Mouse (Mus musculus): ENCODE data around the gene Plcxd1. TPM values are rescaled to one million over a fixed set of nuclear protein-coding genes. Genes with fewer than 3 reads are reported as not detected.
A peak's percentile ranks its signal among the peaks of the same experiment; 100 is the strongest.

The Plcxd1 gene
- total and polyA plus RNA-seq, 3 experiments: 0.64 to 1.3 TPM; not detected in 1

DNA sequence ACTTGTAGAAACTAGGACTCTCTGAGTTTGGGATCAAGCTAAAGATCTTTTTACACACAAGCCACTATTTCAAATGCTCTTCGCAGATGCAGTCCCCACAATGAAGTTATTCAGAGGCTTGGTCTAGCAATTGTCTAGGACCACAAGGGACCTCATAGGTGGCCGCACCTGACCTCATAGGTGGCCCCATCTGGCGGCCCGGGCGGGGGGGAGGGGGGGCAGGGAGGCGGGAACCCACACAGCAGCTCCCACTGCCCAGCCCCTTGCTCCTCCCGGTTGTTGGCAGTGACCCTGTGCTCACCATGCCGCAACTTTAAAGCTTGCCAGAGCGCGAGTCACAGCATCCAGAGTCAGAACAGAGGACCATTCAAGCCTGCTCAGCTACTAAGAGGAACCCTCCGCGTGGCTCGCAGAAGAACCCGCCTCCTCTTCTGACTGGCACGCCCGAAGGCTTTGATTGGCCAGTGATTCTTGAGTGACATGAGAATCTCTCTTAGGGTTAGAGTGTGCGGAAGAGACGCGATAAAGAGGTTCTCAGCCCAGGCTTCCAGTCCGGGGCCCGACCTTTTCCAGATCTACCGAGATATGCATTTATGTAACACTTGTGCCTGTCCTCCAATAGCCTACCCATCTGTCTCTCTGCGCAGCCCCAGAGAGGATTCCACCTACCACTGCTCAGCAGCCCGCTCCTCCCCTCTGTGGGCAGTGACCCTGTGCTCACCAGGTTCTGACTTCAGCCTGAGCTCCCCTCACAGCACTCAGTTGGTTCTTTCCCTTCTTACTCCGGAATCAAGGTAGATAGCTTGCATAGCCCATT, 5.5 kb upstream of the Plcxd1 start, which contains the start of gene Gm35315:
Gene Gm35315, minus strand, starts transcription at position 391 of the 817 bp plus-strand sequence.
- in situ Hi-C loops (cut with MboI; ENCODE audit: low pct_ligation_motif_present, low pct_unique_long_range_greater_than_20kb, low sequenced_read_pairs) (no loop called here), dilution Hi-C loops (cut with MboI; ENCODE audit: extremely low pct_ligation_motif_present, extremely low pct_unique_long_range_greater_than_20kb, low sequenced_read_pairs) (no loop called here)
- H3K27me3 ChIP-seq (replicated peaks): no peaks in the 10 kb centered on the region
- H3K4me1 ChIP-seq (ENCODE audit: control insufficient read depth in 1 of 2, insufficient read depth in 2 of 2): peaks cover 0 to 25% of the 10 kb centered on the region in 2 experiments; a peak in 2 of 4 replicates
- TF ChIP-seq POLR2A (IDR thresholded peaks at IDR 0.05; ENCODE audit: low read depth, low read length) (peak; percentile 87), ZC3H11A (IDR thresholded peaks at IDR 0.05; ENCODE audit: low read depth, low read length) (no peak), MXI1 (IDR thresholded peaks at IDR 0.05; ENCODE audit: low read depth, low read length) (peak; percentile 76), GABPA (IDR thresholded peaks at IDR 0.05; ENCODE audit: insufficient replicate concordance, low read depth, low read length) (no peak), NELFE (IDR thresholded peaks at IDR 0.05; ENCODE audit: low read depth, low read length) (peak; percentile 37; the same call in 1 of the 2 replicates), CHD1 (IDR thresholded peaks at IDR 0.05; ENCODE audit: low read depth, low read length) (no peak), KAT2A (IDR thresholded peaks at IDR 0.05; ENCODE audit: insufficient replicate concordance, low read length) (no peak), TBP (conservative IDR thresholded peaks at IDR 0.05; ENCODE audit: low read depth, low read length) (peak; percentile 76), HCFC1 (IDR thresholded peaks at IDR 0.05; ENCODE audit: low read depth, low read length) (no peak; the same call in 1 of the 2 replicates), TCF12 (IDR thresholded peaks at IDR 0.05; ENCODE audit: low read depth, low read length) (peak; percentile 12; the same call in 1 of the 2 replicates), SIN3A (IDR thresholded peaks at IDR 0.05; ENCODE audit: low read length) (peak; percentile 10; the same call in 1 of the 2 replicates), USF1 (IDR thresholded peaks at IDR 0.05; ENCODE audit: low read depth, low read length) (no peak), MYC (IDR thresholded peaks at IDR 0.05; ENCODE audit: low read depth, low read length) (peak; percentile 93), JUND (conservative IDR thresholded peaks at IDR 0.05; ENCODE audit: low read depth, low read length) (no peak), IRF4 (IDR thresholded peaks at IDR 0.05; ENCODE audit: low read depth, low read length) (no peak), NRF1 (IDR thresholded peaks at IDR 0.05; ENCODE audit: low read depth, low read length) (peak; percentile 61), MAX (IDR thresholded peaks at IDR 0.05; ENCODE audit: low read length) (peak; percentile 69), ELF1 (IDR thresholded peaks at IDR 0.05; ENCODE audit: low read depth, low read length) (peak; percentile 80; the same call in 1 of the 2 replicates), ZMIZ1 (IDR thresholded peaks at IDR 0.05; ENCODE audit: low read depth, low read length) (peak; percentile 38; the same call in 1 of the 2 replicates)
- no peaks in the 10 kb centered on the region for H3K79me2 ChIP-seq (replicated peaks; ENCODE audit: control insufficient read depth, extremely low read depth, insufficient read depth, poor library complexity, severe bottlenecking)
- peak within 1 kb of the TSS; percentile 54 for H3K9ac ChIP-seq (ENCODE audit: insufficient read depth, low read depth)
- peak; percentile 90 for DNase-seq (ENCODE audit: extremely low read depth)
- H3K4me3 ChIP-seq (replicated peaks in 1 of 3; ENCODE audit: low read depth in 2 of 3, low read length in 2 of 3, poor library complexity in 1 of 3): peak within 1 kb of the TSS; percentile 60 to 77 (median 62)
- H3K36me3 ChIP-seq (replicated peaks in 1 of 2; ENCODE audit: control insufficient read depth in 1 of 2, insufficient read depth in 1 of 2, low read length in 1 of 2): no peaks in the 10 kb centered on the region
- H3K9me3 ChIP-seq (replicated peaks; ENCODE audit: low read length): no peaks in the 10 kb centered on the region
- peak within 1 kb of the TSS; percentile 88 for H3K4me2 ChIP-seq (ENCODE audit: insufficient read depth, low read depth, poor library complexity, severe bottlenecking)
- peak within 1 kb of the TSS; percentile 44 for H3K27ac ChIP-seq (ENCODE audit: insufficient read depth, low read depth)

DNA sequence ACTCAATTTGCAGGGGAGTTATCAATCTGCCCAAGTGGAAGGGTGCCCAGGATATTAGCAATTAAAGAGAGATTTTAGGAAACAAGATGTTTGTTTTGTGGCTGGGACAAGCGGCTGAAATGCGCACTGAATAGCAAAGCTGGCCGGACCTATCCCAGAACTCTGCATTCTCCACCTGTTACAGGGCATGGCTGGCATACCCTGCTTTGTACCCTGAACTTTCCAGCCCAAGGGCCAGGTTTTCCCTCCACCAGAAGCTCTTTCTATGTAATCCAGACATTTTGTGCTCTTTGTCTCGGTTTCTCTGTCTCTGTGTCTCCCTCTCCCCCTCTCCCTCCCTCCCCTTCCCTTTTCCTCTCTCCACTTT, 4.9 kb upstream of the Plcxd1 start:
- 0 out of 2 replicates have a peak overlapping the region, but pooled peaks have one; percentile 44 for H3K27ac ChIP-seq (ENCODE audit: insufficient read depth, low read depth)
- peak overlapping the region; percentile 64 for H3K4me2 ChIP-seq (ENCODE audit: insufficient read depth, low read depth, poor library complexity, severe bottlenecking)
- dilution Hi-C loops (cut with MboI; ENCODE audit: extremely low pct_ligation_motif_present, extremely low pct_unique_long_range_greater_than_20kb, low sequenced_read_pairs): no loop called here
- 0 out of 2 replicates have a peak, but pooled peaks have one; percentile 12 for TF ChIP-seq ETS1 (conservative IDR thresholded peaks at IDR 0.05; ENCODE audit: low read depth, low read length)
- TF ChIP-seq E2F4 (IDR thresholded peaks at IDR 0.05; ENCODE audit: insufficient replicate concordance, low read depth, low read length): no peak
- 0 out of 2 replicates have a peak, but pooled peaks have one; percentile 10 for TF ChIP-seq SIN3A (IDR thresholded peaks at IDR 0.05; ENCODE audit: low read length)
- no peak; the same call in 1 of the 2 replicates for TF ChIP-seq HCFC1 (IDR thresholded peaks at IDR 0.05; ENCODE audit: low read depth, low read length)
- TF ChIP-seq TCF12 (IDR thresholded peaks at IDR 0.05; ENCODE audit: low read depth, low read length): 0 out of 2 replicates have a peak, but pooled peaks have one; percentile 4
- no peak for TF ChIP-seq USF1 (IDR thresholded peaks at IDR 0.05; ENCODE audit: low read depth, low read length)
- TF ChIP-seq ZKSCAN1 (IDR thresholded peaks at IDR 0.05; ENCODE audit: borderline replicate concordance, low read depth, low read length): no peak
- no peak for TF ChIP-seq RCOR1 (conservative IDR thresholded peaks at IDR 0.05; ENCODE audit: low read depth, low read length)
- TF ChIP-seq MYC (IDR thresholded peaks at IDR 0.05; ENCODE audit: low read depth, low read length): no peak
- TF ChIP-seq CHD1 (IDR thresholded peaks at IDR 0.05; ENCODE audit: low read depth, low read length): no peak
- TF ChIP-seq ELF1 (IDR thresholded peaks at IDR 0.05; ENCODE audit: low read depth, low read length): no peak
- TF ChIP-seq CTCF (conservative IDR thresholded peaks at IDR 0.05 in 1 of 2, IDR thresholded peaks at IDR 0.05 in 1 of 2; ENCODE audit: low read depth in 2 of 2, low read length in 2 of 2): no peak
- TF ChIP-seq RAD21 (IDR thresholded peaks at IDR 0.05; ENCODE audit: low read depth, low read length): no peak
- TF ChIP-seq MEF2A (IDR thresholded peaks at IDR 0.05; ENCODE audit: borderline replicate concordance, low read depth, low read length): no peak
- TF ChIP-seq IRF4 (IDR thresholded peaks at IDR 0.05; ENCODE audit: low read depth, low read length): no peak
- TF ChIP-seq BHLHE40 (IDR thresholded peaks at IDR 0.05; ENCODE audit: low read depth, low read length): no peak
- TF ChIP-seq TBP (conservative IDR thresholded peaks at IDR 0.05; ENCODE audit: low read depth, low read length): no peak
- no peak for TF ChIP-seq POLR2A (IDR thresholded peaks at IDR 0.05; ENCODE audit: low read depth, low read length)
- TF ChIP-seq ZNF384 (IDR thresholded peaks at IDR 0.05; ENCODE audit: low read depth, low read length): no peak
- TF ChIP-seq NRF1 (IDR thresholded peaks at IDR 0.05; ENCODE audit: low read depth, low read length): no peak
- H3K36me3 ChIP-seq (replicated peaks in 1 of 2; ENCODE audit: control insufficient read depth in 1 of 2, insufficient read depth in 1 of 2, low read length in 1 of 2): no peaks in the 10 kb centered on the region
- in situ Hi-C loops (cut with MboI; ENCODE audit: low pct_ligation_motif_present, low pct_unique_long_range_greater_than_20kb, low sequenced_read_pairs): no loop called here
- H3K4me3 ChIP-seq (replicated peaks in 1 of 3; ENCODE audit: low read depth in 2 of 3, low read length in 2 of 3, poor library complexity in 1 of 3): peak overlapping the region; percentile 60 to 77 (median 62)
- DNase-seq (ENCODE audit: extremely low read depth): no peak
- H3K9ac ChIP-seq (ENCODE audit: insufficient read depth, low read depth): peak overlapping the region; percentile 54
- peaks cover 0 to 25% of the 10 kb centered on the region in 2 experiments; a peak in 2 of 4 replicates for H3K4me1 ChIP-seq (ENCODE audit: control insufficient read depth in 1 of 2, insufficient read depth in 2 of 2)
- H3K27me3 ChIP-seq (replicated peaks): no peaks in the 10 kb centered on the region
- no peaks in the 10 kb centered on the region for H3K9me3 ChIP-seq (replicated peaks; ENCODE audit: low read length)
- H3K79me2 ChIP-seq (replicated peaks; ENCODE audit: control insufficient read depth, extremely low read depth, insufficient read depth, poor library complexity, severe bottlenecking): no peaks in the 10 kb centered on the region
